Mouse (Mus musculus) neural tube, embryonic 11.5 days (tissue): ENCODE measurements around the gene Slc15a1. TPM values are rescaled to one million over a fixed set of nuclear protein-coding genes. Genes with fewer than 3 reads are reported as not detected.
A peak's percentile ranks its signal among the peaks of the same experiment; 100 is the strongest.

Experiments used
- ATAC-seq: fragments of 200-750 bp; cut with Nextera tagmentation; 2 replicates; pipeline ENCODE4 v1.8.0; 2017; ENCODE audit warnings: moderate number of reproducible peaks, mild to moderate bottlenecking, moderate TSS enrichment, moderate library complexity; ENCODE audit not compliant: insufficient read depth, low FRiP score, low TSS enrichment
- DNase-seq: peaks from one replicate; pipeline ENCODE4 v3.0.0-alpha.2; 2015; ENCODE audit warnings: low spot score
- H3K27ac ChIP-seq: fragments of 300-500 bp; sonication (generic); 2 replicates; pipeline ENCODE4 v1.5.1; 2014; ENCODE audit warnings: low read depth, mild to moderate bottlenecking, low read length
- H3K27me3 ChIP-seq: fragments of 300-500 bp; sonication (generic); 2 replicates; pipeline ENCODE4 v1.6.1; 2014; ENCODE audit warnings: mild to moderate bottlenecking, low read length, mixed read lengths; ENCODE audit not compliant: control insufficient read depth, insufficient read depth
- H3K36me3 ChIP-seq: fragments of 300-500 bp; sonication (generic); 2 replicates; pipeline ENCODE4 v1.6.1; 2014; ENCODE audit warnings: mild to moderate bottlenecking, low read length, moderate library complexity, mixed read lengths; ENCODE audit not compliant: control insufficient read depth, insufficient read depth
- H3K4me1 ChIP-seq: fragments of 300-500 bp; sonication (generic); 2 replicates; pipeline ENCODE4 v1.6.1; 2014; ENCODE audit warnings: low read length, mixed read lengths; ENCODE audit not compliant: control insufficient read depth, insufficient read depth
- H3K4me2 ChIP-seq: fragments of 300-500 bp; sonication (generic); 2 replicates; pipeline ENCODE4 v1.6.1; 2014; ENCODE audit warnings: low read depth, mild to moderate bottlenecking, moderate library complexity
- H3K4me3 ChIP-seq: fragments of 300-500 bp; sonication (generic); 2 replicates; pipeline ENCODE4 v1.5.1; 2014; ENCODE audit warnings: low read depth, low read length
- H3K9ac ChIP-seq: fragments of 300-500 bp; sonication (generic); 2 replicates; pipeline ENCODE4 v1.6.1; 2014; ENCODE audit warnings: mild to moderate bottlenecking, low read length
- H3K9me3 ChIP-seq: fragments of 300-500 bp; sonication (generic); 2 replicates; pipeline ENCODE4 v1.6.1; 2016; ENCODE audit warnings: low read length; ENCODE audit not compliant: control insufficient read depth
- WGBS: fragments of 180-500 bp; shearing (Covaris S2); extraction: QIAGEN DNeasy Blood & Tissue Kit; methylation state at CpG from one replicate; pipeline ENCODE4 v1.1.7; 2014; 5-methylcytosine and 5-hydroxymethylcytosine counted together
- polyA plus RNA-seq: library from polyadenylated mRNA; unstranded; fragments of >200 nt; fragmentation: Nextera tagmentation; extraction: Ambion mirVana; gene quantifications from 2 replicates; pipeline ENCODE4 v1.2.1, GENCODE M21; 2014

Gene Slc15a1
- polyA plus RNA-seq, 1 experiment from 2014 or later: not detected

- Histone ChIP-seq H3K9me3 (no peaks in the 10 kb centered on the region), H3K9ac (no peak overlapping the region), H3K27me3 (no peaks in the 10 kb centered on the region), H3K4me1 (no peaks in the 10 kb centered on the region), H3K4me3 (no peak overlapping the region), H3K27ac (no peak overlapping the region), H3K4me2 (no peak overlapping the region), H3K36me3 (no peaks in the 10 kb centered on the region)
- DNase-seq (no peak), ATAC-seq (no peak)
- WGBS: 83% methylated on average over 9 of the region's 9 CpGs
Measured at GRCm38 (mm10) chr14:121530853-121531252, 25.8 kb upstream of the Slc15a1 start.

GRCm38 (mm10) chr14:121527883-121528282 is 22.8 kb upstream of the Slc15a1 start:
- DNase-seq (no peak), ATAC-seq (no peak)
- 84% methylated on average over 3 of the region's 3 CpGs for WGBS
- Histone ChIP-seq H3K27ac (no peak overlapping the region), H3K4me1 (no peaks in the 10 kb centered on the region), H3K9ac (no peak overlapping the region), H3K4me2 (no peak overlapping the region), H3K27me3 (no peaks in the 10 kb centered on the region), H3K9me3 (no peaks in the 10 kb centered on the region), H3K36me3 (no peaks in the 10 kb centered on the region), H3K4me3 (no peak overlapping the region)

- H3K27ac ChIP-seq: no peak overlapping the region
- H3K4me2 ChIP-seq: no peak overlapping the region
- no peak for ATAC-seq
- H3K27me3 ChIP-seq: no peaks in the 10 kb centered on the region
- H3K4me1 ChIP-seq: no peaks in the 10 kb centered on the region
- no peak overlapping the region for H3K4me3 ChIP-seq
- no peak for DNase-seq
- no peaks in the 10 kb centered on the region for H3K9me3 ChIP-seq
- no peaks in the 10 kb centered on the region for H3K36me3 ChIP-seq
- no peak overlapping the region for H3K9ac ChIP-seq
- WGBS: 82% methylated on average over 1 of the region's 1 CpGs
Measured at GRCm38 (mm10) chr14:121527201-121527600, 22.1 kb upstream of the Slc15a1 start.

GRCm38 (mm10) chr14:121521709-121522108 is 16.7 kb upstream of the Slc15a1 start:
- H3K4me2 ChIP-seq: no peak overlapping the region
- no peaks in the 10 kb centered on the region for H3K9me3 ChIP-seq
- WGBS: 89% methylated on average over 4 of the region's 4 CpGs
- no peak overlapping the region for H3K27ac ChIP-seq
- no peak overlapping the region for H3K4me3 ChIP-seq
- no peak overlapping the region for H3K9ac ChIP-seq
- H3K36me3 ChIP-seq: no peaks in the 10 kb centered on the region
- no peak for DNase-seq
- no peaks in the 10 kb centered on the region for H3K27me3 ChIP-seq
- H3K4me1 ChIP-seq: no peaks in the 10 kb centered on the region
- no peak for ATAC-seq

GRCm38 (mm10) chr14:121516881-121517280 is 11.8 kb upstream of the Slc15a1 start:
- Histone ChIP-seq H3K4me1 (no peaks in the 10 kb centered on the region), H3K27me3 (no peaks in the 10 kb centered on the region), H3K27ac (no peak overlapping the region), H3K4me3 (no peak overlapping the region), H3K4me2 (no peak overlapping the region), H3K36me3 (no peaks in the 10 kb centered on the region), H3K9me3 (no peaks in the 10 kb centered on the region), H3K9ac (no peak overlapping the region)
- ATAC-seq (no peak), DNase-seq (no peak)
- 80% methylated on average over 5 of the region's 5 CpGs for WGBS

GRCm38 (mm10) chr14:121508929-121509328 is 3.9 kb upstream of the Slc15a1 start:
- H3K9me3 ChIP-seq: no peaks in the 10 kb centered on the region
- no peaks in the 10 kb centered on the region for H3K4me1 ChIP-seq
- no peak overlapping the region for H3K4me2 ChIP-seq
- no peak overlapping the region for H3K27ac ChIP-seq
- no peak overlapping the region for H3K9ac ChIP-seq
- peaks cover 17% of the 10 kb centered on the region for H3K27me3 ChIP-seq
- ATAC-seq (no peak), DNase-seq (no peak)
- WGBS: 85% methylated on average over 2 of the region's 2 CpGs
- no peak overlapping the region for H3K4me3 ChIP-seq
- H3K36me3 ChIP-seq: no peaks in the 10 kb centered on the region

- ATAC-seq: no peak
- 10% methylated on average over 6 of the region's 6 CpGs for WGBS
- H3K27me3 ChIP-seq: peaks cover 17% of the 10 kb centered on the region
- no peak overlapping the region for H3K4me3 ChIP-seq
- H3K9ac ChIP-seq: no peak overlapping the region
- H3K27ac ChIP-seq: no peak overlapping the region
- no peak for DNase-seq
- H3K9me3 ChIP-seq: no peaks in the 10 kb centered on the region
- no peak overlapping the region for H3K4me2 ChIP-seq
- no peaks in the 10 kb centered on the region for H3K36me3 ChIP-seq
- no peaks in the 10 kb centered on the region for H3K4me1 ChIP-seq
Measured at GRCm38 (mm10) chr14:121506336-121506735, 1.3 kb upstream of the Slc15a1 start.

- 22% methylated on average over 9 of the region's 9 CpGs for WGBS
- no peaks in the 10 kb centered on the region for H3K36me3 ChIP-seq
- DNase-seq (no peak), ATAC-seq (no peak)
- H3K4me2 ChIP-seq: peak overlapping the region; percentile 26
- peaks cover 17% of the 10 kb centered on the region for H3K27me3 ChIP-seq
- no peaks in the 10 kb centered on the region for H3K4me1 ChIP-seq
- no peak overlapping the region for H3K4me3 ChIP-seq
- H3K9me3 ChIP-seq: no peaks in the 10 kb centered on the region
- no peak overlapping the region for H3K27ac ChIP-seq
- no peak overlapping the region for H3K9ac ChIP-seq
Measured at GRCm38 (mm10) chr14:121505485-121505860, 421 bp upstream of the Slc15a1 start.

GRCm38 (mm10) chr14:121500577-121500976 is 4.5 kb downstream of the Slc15a1 start:
- Histone ChIP-seq H3K36me3 (no peaks in the 10 kb centered on the region), H3K9me3 (no peaks in the 10 kb centered on the region), H3K4me1 (no peaks in the 10 kb centered on the region), H3K9ac (no peak overlapping the region), H3K4me3 (no peak overlapping the region), H3K4me2 (no peak overlapping the region), H3K27me3 (peaks cover 8% of the 10 kb centered on the region), H3K27ac (no peak overlapping the region)
- ATAC-seq: no peak
- WGBS: 77% methylated on average over 2 of the region's 2 CpGs
- DNase-seq: no peak
